Mouse (Mus musculus) adrenal gland, postnatal 0 days (tissue): ENCODE results near the gene Ascc3. TPM values are rescaled to one million over a fixed set of nuclear protein-coding genes. Genes with fewer than 3 reads are reported as not detected.

Source experiments
- polyA plus RNA-seq: library from polyadenylated mRNA; unstranded; fragments of >200 nt; fragmentation: Nextera tagmentation; extraction: Ambion mirVana; gene quantifications from 2 replicates; pipeline ENCODE4 v1.2.1, GENCODE M21; 2015

Gene Ascc3
- polyA plus RNA-seq: 11.0 and 22.5 TPM in 2 replicates

DNA sequence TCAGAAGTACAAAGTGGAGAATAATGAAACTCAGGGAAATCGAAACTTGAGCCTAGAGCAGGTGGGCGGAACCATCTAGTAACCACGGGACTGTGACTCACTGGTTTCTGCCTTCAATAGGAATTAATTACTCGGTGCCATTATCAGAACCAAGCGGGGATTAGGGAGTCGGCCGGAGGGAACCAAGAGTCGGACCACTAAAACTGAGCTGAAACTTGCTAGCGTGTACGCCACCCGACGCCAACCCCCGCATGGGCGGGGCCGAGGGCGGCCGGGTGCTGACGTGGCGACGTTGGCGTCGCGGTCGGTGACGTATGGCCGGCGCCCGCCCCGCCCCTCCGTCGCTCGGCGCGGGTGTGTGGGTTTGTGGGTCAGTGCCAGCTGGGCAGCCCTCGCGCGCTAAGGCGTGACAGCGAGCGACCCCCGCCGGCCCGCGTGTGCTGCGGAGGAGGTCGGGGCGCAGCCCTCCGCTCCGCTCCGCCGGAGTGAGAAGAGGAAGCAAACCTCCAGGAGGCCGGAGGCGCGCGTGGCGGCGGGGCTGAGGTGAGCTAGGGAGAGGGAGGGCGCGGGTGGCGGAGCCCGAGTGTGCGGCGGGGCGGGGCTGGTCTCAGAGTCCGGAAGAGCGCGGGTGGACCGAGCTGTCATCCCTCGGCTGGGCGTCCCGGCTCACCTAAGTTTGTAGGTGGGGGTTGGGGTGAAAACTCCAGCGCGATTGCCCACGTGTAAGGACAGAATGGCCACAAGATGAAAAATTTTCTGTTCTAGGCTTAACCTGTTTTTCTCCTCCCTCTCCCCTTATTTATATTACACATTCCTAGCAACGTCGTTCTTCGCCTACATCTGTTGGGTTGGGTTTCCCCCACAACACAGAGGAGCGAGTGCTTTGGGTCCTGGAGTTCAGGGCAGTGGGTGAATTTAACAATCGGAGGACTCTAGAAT lies at the start of gene Ascc3:
Gene Ascc3 (plus strand): TSS at position 315 of the 939 bp plus-strand sequence.

GRCm38 (mm10) chr10:50894170-50894991 lies 301.9 kb downstream of the Ascc3 start, which contains the start of gene Sim1:
Gene Sim1, plus strand, starts transcription at chr10:50894754.

